Mouse (Mus musculus): ENCODE measurements at regions not wholly inside any gene's neighbourhood (a gene's known extent, or its start where the extent isn't known, plus 50 kb on each side); places are given as distances from the start of the nearest gene placed in this dataset.
A peak's percentile ranks its signal among the peaks of the same experiment; 100 is the strongest.

- no peak for DNase-seq (ENCODE audit: low spot score in 2 of 2)
These were observed 390.4 kb upstream of the Nrp1 start for GRCm38 (mm10) chr8:127968026-127968425.

GRCm38 (mm10) chr8:127973194-127973593 is 385.2 kb upstream of the Nrp1 start:
- no peak for DNase-seq (ENCODE audit: low spot score in 2 of 2)

- DNase-seq (ENCODE audit: low spot score in 2 of 2) = no peak
These were observed 380.7 kb upstream of the Nrp1 start for GRCm38 (mm10) chr8:127977746-127978145.

GRCm38 (mm10) chr8:127979180-127980030 is 379.0 kb upstream of the Nrp1 start:
- no peak for DNase-seq (ENCODE audit: low spot score in 2 of 2)

- no peak for DNase-seq (ENCODE audit: low spot score in 2 of 2)
These were observed 376.2 kb upstream of the Nrp1 start for GRCm38 (mm10) chr8:127982165-127982564.

- no peak for DNase-seq (ENCODE audit: low spot score in 2 of 2)
These were observed 372.8 kb upstream of the Nrp1 start for GRCm38 (mm10) chr8:127985616-127986015.

- no peak for DNase-seq (ENCODE audit: low spot score in 2 of 2)
These were observed 369.5 kb upstream of the Nrp1 start for GRCm38 (mm10) chr8:127988887-127989286.

GRCm38 (mm10) chr8:127994898-127995297 is 363.5 kb upstream of the Nrp1 start:
- DNase-seq (ENCODE audit: low spot score in 2 of 2) = no peak

GRCm38 (mm10) chr8:127995490-127995889 is 362.9 kb upstream of the Nrp1 start:
- no peak for DNase-seq (ENCODE audit: low spot score in 2 of 2)

GRCm38 (mm10) chr8:128002386-128002785 is 356.0 kb upstream of the Nrp1 start:
- no peak for DNase-seq (ENCODE audit: low spot score in 2 of 2)

- no peak for DNase-seq (ENCODE audit: low spot score in 2 of 2)
These were observed 355.6 kb upstream of the Nrp1 start for GRCm38 (mm10) chr8:128002806-128003205.

- DNase-seq (ENCODE audit: low spot score in 2 of 2) = no peak
These were observed 355.0 kb upstream of the Nrp1 start for GRCm38 (mm10) chr8:128003385-128003784.

GRCm38 (mm10) chr8:128003881-128004286 is 354.5 kb upstream of the Nrp1 start:
- DNase-seq (ENCODE audit: low spot score in 2 of 2) = peak; percentile 5 to 29

- no peak for DNase-seq (ENCODE audit: low spot score in 2 of 2)
These were observed 348.9 kb upstream of the Nrp1 start for GRCm38 (mm10) chr8:128009393-128010010.

GRCm38 (mm10) chr8:128017171-128017570 is 341.2 kb upstream of the Nrp1 start:
- no peak for DNase-seq (ENCODE audit: low spot score in 2 of 2)

- DNase-seq (ENCODE audit: low spot score in 2 of 2) = no peak
These were observed 334.7 kb upstream of the Nrp1 start for GRCm38 (mm10) chr8:128023661-128024060.

- no peak for DNase-seq (ENCODE audit: low spot score in 2 of 2)
These were observed 333.6 kb upstream of the Nrp1 start for GRCm38 (mm10) chr8:128024774-128025222.

GRCm38 (mm10) chr8:128025251-128025856 is 333.1 kb upstream of the Nrp1 start:
- peak in 1 of 2 experiments; percentile 6 for DNase-seq (ENCODE audit: low spot score in 2 of 2)

GRCm38 (mm10) chr8:128026981-128027380 is 331.4 kb upstream of the Nrp1 start:
- DNase-seq (ENCODE audit: low spot score in 2 of 2) = no peak

- peak; percentile 58 to 67 for DNase-seq (ENCODE audit: low spot score in 2 of 2)
These were observed 327.8 kb upstream of the Nrp1 start for GRCm38 (mm10) chr8:128030335-128031280.

GRCm38 (mm10) chr8:128034127-128034526 is 324.3 kb upstream of the Nrp1 start:
- no peak for DNase-seq (ENCODE audit: low spot score in 2 of 2)
